Mouse (Mus musculus) C2C12 (cell line): ENCODE measurements around the gene Camk2n1.

Source experiments
- CEBPB ChIP-seq: IDR thresholded peaks from one replicate; pipeline ENCODE4 v1.6.1; 2011; ENCODE audit warnings: low read depth, mild to moderate bottlenecking, control low read depth, moderate library complexity
- CTCF ChIP-seq: IDR thresholded peaks from one replicate; pipeline ENCODE4 v1.5.1; 2011; ENCODE audit not compliant: control insufficient read depth, insufficient read depth, insufficient read length
- FOSL1 ChIP-seq: IDR thresholded peaks from one replicate; pipeline ENCODE4 v1.8.0; 2011; ENCODE audit warnings: mild to moderate bottlenecking, low read length; ENCODE audit not compliant: poor library complexity, insufficient read depth, severe bottlenecking
- MAX ChIP-seq: IDR thresholded peaks from one replicate; pipeline ENCODE4 v1.6.1; 2011; ENCODE audit warnings: mild to moderate bottlenecking, control low read depth
- MYOD1 ChIP-seq: IDR thresholded peaks from one replicate; pipeline ENCODE4 v1.6.1; 2011; ENCODE audit warnings: low read depth; ENCODE audit not compliant: control insufficient read depth, insufficient read length
- MYOG ChIP-seq: IDR thresholded peaks from one replicate; pipeline ENCODE4 v1.6.1; 2011; ENCODE audit not compliant: control insufficient read depth, insufficient read length; ENCODE audit errors: extremely low read depth
- USF1 ChIP-seq: IDR thresholded peaks from one replicate; pipeline ENCODE4 v1.6.1; 2011; ENCODE audit warnings: low read depth, mild to moderate bottlenecking, control low read depth, moderate library complexity

- no peak for TF ChIP-seq CTCF
- no peak for TF ChIP-seq FOSL1
- no peak for TF ChIP-seq MYOG
- TF ChIP-seq USF1 = no peak
- no peak for TF ChIP-seq CEBPB
- TF ChIP-seq MAX = no peak
- no peak for TF ChIP-seq MYOD1
Measured at GRCm38 (mm10) chr4:138459775-138460174, 5.7 kb downstream of the Camk2n1 start.
